Mouse (Mus musculus) MN1 (cell line): ENCODE results near the gene Tsacc.
"Not testable (repeated sequence)": the region's sequence is repeated elsewhere in the genome, so short reads cannot be mapped to it uniquely, and the experiment has no call there.

ENCODE experiments used
- DNase-seq: peaks from one replicate; pipeline ENCODE4 v3.0.0-alpha.2; 2016; ENCODE audit warnings: low spot score

Gene Tsacc

GRCm38 (mm10) chr3:88296561-88297318 lies at the start of gene Tsacc, which contains the start of gene Cct3:
TSS of gene Tsacc (minus strand) at chr3:88296999.
TSS of gene Cct3 (plus strand) at chr3:88297116.
- peak; percentile 99 for DNase-seq

- no peak for DNase-seq
Observed at GRCm38 (mm10) chr3:88339006-88339405, 42.2 kb upstream of the Tsacc start.

GRCm38 (mm10) chr3:88338316-88338715 lies 41.5 kb upstream of the Tsacc start:
- DNase-seq = no peak

- DNase-seq = peak; percentile 22
Observed at GRCm38 (mm10) chr3:88337367-88338020, 40.7 kb upstream of the Tsacc start.

GRCm38 (mm10) chr3:88336058-88337013 lies 39.5 kb upstream of the Tsacc start, which contains the start of the genes Tmem79 and Smg5:
TSS of gene Tmem79 (minus strand) at chr3:88336148.
TSS of gene Smg5 (plus strand) at chr3:88336260.
- peak; percentile 97 for DNase-seq

GRCm38 (mm10) chr3:88335436-88336053 lies 38.7 kb upstream of the Tsacc start:
- peak; percentile 38 for DNase-seq

- no peak for DNase-seq
Observed at GRCm38 (mm10) chr3:88334902-88335435, 38.2 kb upstream of the Tsacc start.

- DNase-seq = no peak
Observed at GRCm38 (mm10) chr3:88334029-88334658, 37.3 kb upstream of the Tsacc start.

- DNase-seq = peak; percentile 58
Observed at GRCm38 (mm10) chr3:88331282-88331681, 34.5 kb upstream of the Tsacc start.

GRCm38 (mm10) chr3:88328956-88329355 lies 32.2 kb upstream of the Tsacc start:
- DNase-seq = no peak

GRCm38 (mm10) chr3:88324951-88325405 lies 28.2 kb upstream of the Tsacc start, which contains the start of gene Glmp:
TSS of gene Glmp (plus strand) at chr3:88325023.
- no peak for DNase-seq

GRCm38 (mm10) chr3:88299172-88299571 lies 2.4 kb upstream of the Tsacc start:
- no peak for DNase-seq

- DNase-seq = peak; percentile 50
Observed at GRCm38 (mm10) chr3:88297321-88297851, 587 bp upstream of the Tsacc start.

GRCm38 (mm10) chr3:88296110-88296560 lies 664 bp downstream of the Tsacc start:
- DNase-seq = no peak

- not testable (repeated sequence) for DNase-seq
Observed at GRCm38 (mm10) chr3:88295272-88295671, 1.5 kb downstream of the Tsacc start.

- peak; percentile 28 for DNase-seq
Observed at GRCm38 (mm10) chr3:88291970-88292369, 4.8 kb downstream of the Tsacc start.

- DNase-seq = not testable (repeated sequence)
Observed at GRCm38 (mm10) chr3:88288133-88288713, 8.6 kb downstream of the Tsacc start.

- no peak for DNase-seq
Observed at GRCm38 (mm10) chr3:88287110-88287509, 9.7 kb downstream of the Tsacc start, which contains the start of gene Gm38392. TSS of gene Gm38392 (minus strand) at chr3:88287210.

- DNase-seq = not testable (repeated sequence)
Observed at GRCm38 (mm10) chr3:88285565-88285895, 11.3 kb downstream of the Tsacc start.
